Mouse (Mus musculus) C3H10T1/2 (cell line): Measurements from ENCODE around the gene Bmpr1a. TPM values are rescaled to one million over a fixed set of nuclear protein-coding genes. Genes with fewer than 3 reads are reported as not detected.

Source experiments
- polyA plus RNA-seq, 2 experiments: library from polyadenylated mRNA; unstranded; fragments of >200 nt; fragmentation: generic; extraction: Trizol; gene quantifications; one replicate each; pipeline ENCODE4 v1.2.1; 2012; ENCODE audit warnings: missing spikeins in 2 of 2

The Bmpr1a gene
- polyA plus RNA-seq = 1 to 10 TPM in 1 of 2 experiments, under 1 TPM in 1; 0.44 to 6.5 TPM

DNA sequence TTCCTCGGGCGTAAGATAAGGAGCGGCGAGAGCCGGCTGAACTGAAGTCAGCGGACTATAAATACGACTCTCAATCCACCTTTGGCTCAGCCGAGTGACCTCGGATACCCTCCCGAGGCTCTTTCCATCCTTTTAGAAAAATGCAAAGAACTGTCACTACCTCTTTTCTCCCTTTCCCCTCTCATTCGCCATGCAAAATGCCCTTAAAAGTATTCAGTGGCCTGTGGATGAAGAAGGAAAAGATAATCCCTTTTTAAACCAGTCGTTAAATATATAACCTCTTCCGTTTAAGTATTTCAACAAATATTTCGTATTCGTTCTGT lies at the start of gene Bmpr1a:
Gene Bmpr1a (minus strand): TSS at position 17 of the 323 bp plus-strand sequence.

DNA sequence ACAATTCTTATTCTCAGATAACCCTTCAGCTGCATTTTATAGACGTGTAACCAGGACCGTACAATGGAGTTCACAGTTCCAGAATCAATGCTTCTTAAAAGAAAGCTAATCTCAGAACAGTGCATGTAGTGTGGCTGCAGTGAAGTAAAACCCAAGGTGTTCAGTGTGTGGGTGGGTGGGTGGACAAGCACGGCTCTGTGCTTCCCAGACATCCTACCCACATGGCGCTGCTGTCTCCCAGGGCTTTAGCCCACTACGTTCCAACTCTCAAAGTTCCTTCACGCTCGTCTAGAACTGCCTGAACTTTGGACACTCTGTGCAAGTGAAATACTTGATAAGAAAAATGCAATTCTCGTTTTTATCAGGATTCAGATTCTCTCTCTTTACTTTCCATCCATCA lies 19.6 kb upstream of the Bmpr1a start, which contains the start of gene 9230112D13Rik:
Gene 9230112D13Rik (minus strand): TSS at position 101 of the 400 bp plus-strand sequence.

DNA sequence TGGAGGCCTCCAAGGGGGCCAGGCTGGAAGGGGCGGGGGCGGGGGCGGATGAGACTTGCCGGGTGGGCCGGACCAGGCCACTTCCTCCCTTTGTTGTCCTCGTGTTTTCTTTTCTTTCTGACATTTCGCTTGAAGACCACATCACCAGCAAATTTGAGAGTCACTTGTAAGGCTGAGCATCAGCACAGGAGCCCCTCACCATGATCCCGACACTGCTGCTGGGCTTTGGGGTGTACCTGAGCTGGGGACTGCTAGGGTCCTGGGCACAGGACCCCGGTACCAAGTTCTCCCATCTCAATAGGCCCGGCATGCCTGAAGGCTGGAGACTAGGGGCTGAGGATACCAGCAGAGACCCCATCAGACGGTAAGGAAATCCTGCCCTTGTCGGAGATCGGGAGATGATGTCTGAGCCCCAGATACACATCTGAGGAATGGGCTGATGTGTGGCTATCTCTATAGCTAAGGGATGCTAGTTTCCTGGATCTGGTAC lies 127.7 kb downstream of the Bmpr1a start, which contains the start of gene Mmrn2:
Gene Mmrn2 (plus strand): TSS at position 51 of the 490 bp plus-strand sequence.

DNA sequence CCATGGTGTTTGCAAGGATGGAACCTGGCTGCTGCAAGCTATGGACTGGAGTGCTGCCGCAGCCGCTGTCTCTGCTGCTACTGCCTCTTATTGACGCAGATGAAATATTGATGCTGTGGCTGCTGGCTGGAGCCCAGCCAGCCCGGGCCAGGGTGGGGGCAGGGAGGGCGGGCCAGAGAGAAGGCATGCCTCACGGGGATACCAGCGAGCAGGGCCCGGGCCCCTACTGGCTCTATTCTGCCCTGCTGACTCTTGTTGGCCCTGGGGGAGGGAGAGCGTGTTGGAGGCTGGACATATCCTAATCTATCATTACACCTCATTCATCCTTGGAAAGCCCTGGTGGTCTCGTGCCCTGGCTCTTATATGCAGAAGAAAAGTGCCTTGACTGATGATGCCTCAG lies 128.6 kb downstream of the Bmpr1a start, which contains the start of gene Sncg:
Gene Sncg (minus strand): TSS at position 213 of the 400 bp plus-strand sequence.

Other genes with a start within 250 kb of the Bmpr1a start
- 1 to 10 TPM in 1 of 2 experiments, under 1 TPM in 1; 0.15 to 2.4 TPM for gene Shld2, start 192.8 kb downstream of the Bmpr1a start, polyA plus RNA-seq
- 100 to 1,000 TPM in 1 of 2 experiments, 10 to 100 TPM in 1; 17.1 to 160 TPM for gene Glud1, start 192.6 kb downstream of the Bmpr1a start, polyA plus RNA-seq
- 1 to 10 TPM in 1 of 2 experiments, not detected in 1; 1.2 TPM for gene Fam25c, start 147.9 kb downstream of the Bmpr1a start, polyA plus RNA-seq
- gene Sncg, start 128.6 kb downstream of the Bmpr1a start, polyA plus RNA-seq = 10 to 100 TPM in 1 of 2 experiments, 1 to 10 TPM in 1; 1.6 to 16.1 TPM
- gene Mmrn2, start 127.9 kb downstream of the Bmpr1a start, polyA plus RNA-seq = under 1 TPM; 0.05 to 0.81 TPM
- not detected for gene 9230112D13Rik, start 19.5 kb upstream of the Bmpr1a start, polyA plus RNA-seq
- gene Ldb3, start 85.3 kb upstream of the Bmpr1a start, polyA plus RNA-seq = 1 to 10 TPM; 1.1 to 7.4 TPM
- not detected for gene Opn4, start 96.8 kb upstream of the Bmpr1a start, polyA plus RNA-seq
- 1 to 10 TPM in 1 of 2 experiments, under 1 TPM in 1; 0.55 to 4.4 TPM for gene Wapl, start 170.6 kb upstream of the Bmpr1a start, polyA plus RNA-seq